ENCODE assay signal across 8 mouse cellular contexts in the genomic region with DNA sequence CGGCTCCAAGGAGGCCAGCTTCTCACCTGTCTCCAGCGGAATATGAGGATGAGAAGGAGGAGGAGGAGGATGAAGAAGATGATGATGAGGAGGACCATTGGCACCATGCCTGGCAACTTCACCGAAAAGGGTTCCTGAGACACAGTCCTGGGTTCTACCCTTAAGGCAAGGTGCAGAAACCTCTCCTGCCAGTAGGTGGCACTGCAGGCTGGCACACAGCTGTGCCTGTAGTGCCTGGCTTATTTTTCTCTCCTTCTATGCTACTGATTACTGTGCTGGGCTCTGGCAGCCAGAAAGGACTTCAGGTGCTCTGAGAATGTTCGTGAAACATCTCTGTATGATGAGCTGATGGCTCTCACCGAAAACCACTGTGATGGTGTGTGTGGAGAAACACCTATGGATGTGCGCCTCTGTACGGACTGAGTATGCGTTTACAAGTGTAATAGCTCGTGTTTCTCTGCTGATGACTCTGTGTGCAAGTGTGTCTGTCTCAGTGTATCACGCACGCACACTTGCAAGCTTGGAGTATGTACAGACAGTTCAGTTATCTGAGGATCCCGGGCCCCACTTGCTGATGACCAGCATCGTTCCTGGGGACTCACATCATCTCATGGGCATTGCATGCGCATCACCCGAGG. TPM values are rescaled to one million over a fixed set of nuclear protein-coding genes. Genes with fewer than 3 reads are reported as not detected.
DNase-seq lines count a peak whose midpoint lies in the region; TF ChIP-seq lines count a peak whose summit lies in the region.

No protein-coding gene starts in this region.

- intact Hi-C loops in heart, postnatal 36 days (cut with DNase I): loop anchor here (1.0 to 5.0 kb wide), 2 partner anchors 34 to 63 kb away; no protein-coding TSS in a partner anchor

- no peaks in the 10 kb centered on the region for H3K9me3 ChIP-seq in forebrain, embryonic 10.5 days

- no peaks in the 10 kb centered on the region for H3K36me3 ChIP-seq in forebrain, embryonic 10.5 days (replicated peaks)

- 73% methylated on average over 15 of the region's 15 CpGs for WGBS in forebrain, embryonic 10.5 days
- 67% methylated on average over 15 of the region's 15 CpGs for WGBS in lung, adult 2 months

- peak; percentile 55 for DNase-seq in ES-CJ7 (ENCODE audit: low read depth, low spot score)
- DNase-seq in forebrain, embryonic 10.5 days (ENCODE audit: extremely low spot score, low spot score): peak; percentile 72
- peak; percentile 79 to 83 for DNase-seq in heart, postnatal 36 days
- DNase-seq in layer of hippocampus, adult 2 months (ENCODE audit: low spot score in 2 of 2): peak; percentile 69 to 84
- DNase-seq in lung, adult 2 months: peak; percentile 66
- peak; percentile 90 for DNase-seq in retina, embryonic 14.5 days (ENCODE audit: low spot score)
- peak; percentile 65 for DNase-seq in thymus, postnatal 25 days

- no peaks in the 10 kb centered on the region for H3K27me3 ChIP-seq in forebrain, embryonic 10.5 days (ENCODE audit: poor library complexity, severe bottlenecking)

- 0 out of 2 replicates have a peak, but pooled peaks cover 3% of the 10 kb centered on the region for H3K4me1 ChIP-seq in brown adipose tissue, adult 24 weeks (ENCODE audit: control insufficient read depth, insufficient read depth, insufficient read length, low read length)
- peaks cover 13% of the 10 kb centered on the region for H3K4me1 ChIP-seq in forebrain, embryonic 10.5 days
- H3K4me1 ChIP-seq in lung, adult 2 months (ENCODE audit: control insufficient read depth, insufficient read depth, low read length): no peaks in the 10 kb centered on the region

- H3K27ac ChIP-seq in brown adipose tissue, adult 24 weeks (replicated peaks; ENCODE audit: low read depth, low read length): peak overlapping the region; percentile 85
- no peak overlapping the region for H3K27ac ChIP-seq in forebrain, embryonic 10.5 days
- H3K27ac ChIP-seq in layer of hippocampus, adult 2 months: no peak overlapping the region

- no peak for TF ChIP-seq POLR2A in lung, adult 2 months (IDR thresholded peaks at IDR 0.05; ENCODE audit: borderline replicate concordance, extremely low read depth, low read depth, low read length)

- no peak overlapping the region for H3K4me3 ChIP-seq in brown adipose tissue, adult 24 weeks (ENCODE audit: insufficient read depth, low read depth, low read length)
- H3K4me3 ChIP-seq in forebrain, embryonic 10.5 days: no peak overlapping the region
- no peak overlapping the region for H3K4me3 ChIP-seq in layer of hippocampus, adult 2 months
- H3K4me3 ChIP-seq in lung, adult 2 months (replicated peaks; ENCODE audit: extremely low read depth, low read depth, low read length): no peak overlapping the region

- peak; percentile 97 for TF ChIP-seq CTCF in layer of hippocampus, adult 2 months (conservative IDR thresholded peaks at IDR 0.05)
- peak; percentile 98 for TF ChIP-seq CTCF in lung, adult 2 months (IDR thresholded peaks at IDR 0.05; ENCODE audit: insufficient read depth, low read length)

RNA-seq across cellular contexts. Expression of a gene that starts 13.5 kb away (rescaled TPM):
- 8.3 and 8.9 TPM in 2 replicates for polyA plus RNA-seq in brown adipose tissue, adult 24 weeks (2012; ENCODE audit: insufficient read depth, insufficient read length, missing spikeins)
- polyA plus RNA-seq in forebrain, embryonic 10.5 days (2016; fragmentation: Nextera tagmentation; extraction: Ambion mirVana): 6.6 and 6.7 TPM in 2 replicates
- 10 to 100 TPM; 19.5 to 20.7 TPM for total RNA-seq in heart, postnatal 36 days (2021)
- 1 to 10 TPM; 3.1 to 3.3 TPM for total RNA-seq in layer of hippocampus, adult 2 months (2021)
- polyA plus RNA-seq in lung, adult 2 months (2012; rRNA removed): 17.9 and 18.0 TPM in 2 replicates

RNA-seq across cellular contexts. Expression of a gene that starts 18.5 kb away (rescaled TPM):
- not detected in 2 replicates for polyA plus RNA-seq in brown adipose tissue, adult 24 weeks (2012; ENCODE audit: insufficient read depth, insufficient read length, missing spikeins)
- polyA plus RNA-seq in forebrain, embryonic 10.5 days (2016; fragmentation: Nextera tagmentation; extraction: Ambion mirVana): not detected in 2 replicates
- 10 to 100 TPM; 45.5 to 58.6 TPM for total RNA-seq in heart, postnatal 36 days (2021)
- total RNA-seq in layer of hippocampus, adult 2 months (2021): 10 to 100 TPM; 14.5 to 15.2 TPM
- 0.69 and 0.77 TPM in 2 replicates for polyA plus RNA-seq in lung, adult 2 months (2012; rRNA removed)

RNA-seq across cellular contexts. Expression of a gene that starts 36.8 kb away (rescaled TPM):
- 0.83 and 2.0 TPM in 2 replicates for polyA plus RNA-seq in brown adipose tissue, adult 24 weeks (2012; ENCODE audit: insufficient read depth, insufficient read length, missing spikeins)
- 0.30 and 0.73 TPM in 2 replicates for polyA plus RNA-seq in forebrain, embryonic 10.5 days (2016; fragmentation: Nextera tagmentation; extraction: Ambion mirVana)
- under 1 TPM; 0.08 TPM for total RNA-seq in heart, postnatal 36 days (2021)
- 100 to 1,000 TPM; 493 to 508 TPM for total RNA-seq in layer of hippocampus, adult 2 months (2021)
- polyA plus RNA-seq in lung, adult 2 months (2012; rRNA removed): 2.6 and 2.8 TPM in 2 replicates

RNA-seq across cellular contexts. Expression of a gene that starts 42.3 kb away (rescaled TPM):
- polyA plus RNA-seq in brown adipose tissue, adult 24 weeks (2012; ENCODE audit: insufficient read depth, insufficient read length, missing spikeins): 45.5 and 52.1 TPM in 2 replicates
- 55.4 and 57.9 TPM in 2 replicates for polyA plus RNA-seq in forebrain, embryonic 10.5 days (2016; fragmentation: Nextera tagmentation; extraction: Ambion mirVana)
- 100 to 1,000 TPM; 325 to 393 TPM for total RNA-seq in heart, postnatal 36 days (2021)
- 10 to 100 TPM; 45.9 to 47.6 TPM for total RNA-seq in layer of hippocampus, adult 2 months (2021)
- 60.3 and 65.4 TPM in 2 replicates for polyA plus RNA-seq in lung, adult 2 months (2012; rRNA removed)
